Mouse (Mus musculus) left cerebral cortex, adult 2 months (tissue): Measurements from ENCODE around the gene Cep162. TPM values are rescaled to one million over a fixed set of nuclear protein-coding genes. Genes with fewer than 3 reads are reported as not detected.
A peak's percentile ranks its signal among the peaks of the same experiment; 100 is the strongest.

Experiments
- DNase-seq, 2 experiments: peaks; one replicate each; pipeline ENCODE4 v3.0.0; 2021 to 2022; ENCODE audit warnings: low spot score in 2 of 2, mixed read lengths in 1 of 2; ENCODE audit errors: extremely low spot score in 1 of 2
- H3K27ac ChIP-seq: fragments of 200-600 bp; 2 replicates; pipeline ENCODE4 v1.8.1; 2022
- H3K4me3 ChIP-seq: fragments of 200-600 bp; 2 replicates; pipeline ENCODE4 v1.8.1; 2022
- CTCF ChIP-seq: fragments of 200-600 bp; IDR thresholded peaks from 2 replicates; pipeline ENCODE4 v1.8.1; 2022; ENCODE audit warnings: antibody characterized with exemption, mild to moderate bottlenecking, moderate library complexity
- intact Hi-C: fragments of 180-260 bp; cut with DNase I; formaldehyde crosslinking; loops from one replicate; pipeline ENCODE4 v1.15.1; 2025
- long read RNA-seq, 2 experiments: library from polyadenylated mRNA; stranded (forward); transcript quantifications; one replicate each; pipeline ENCODE4 v2.0.0; 2021; ENCODE audit warnings: borderline mapping rate in 2 of 2
- total RNA-seq, 2 experiments: library from RNA; stranded (reverse); gene quantifications; 2 replicates each; pipeline ENCODE4 v1.2.3; 2021

Cep162 gene
- total RNA-seq: 10 to 100 TPM; 10.0 to 10.1 TPM
- long read RNA-seq, experiment 1, full-length matches to known transcripts: 1 of 7 reads
- long read RNA-seq, experiment 1, partial matches to known transcripts: 2 of 7 reads
- long read RNA-seq, experiment 1, other reads (novel, unspliced or antisense): 4 of 7 reads
- long read RNA-seq, experiment 2, full-length matches to known transcripts: 2 of 5 reads
- long read RNA-seq, experiment 2, partial matches to known transcripts: 0 of 5 reads
- long read RNA-seq, experiment 2, other reads (novel, unspliced or antisense): 3 of 5 reads

GRCm38 (mm10) chr9:87254903-87255695, at the start of gene Cep162:
TSS of gene Cep162 (minus strand) at chr9:87255536.
- H3K4me3 ChIP-seq: peak within 1 kb of the TSS; percentile 67
- intact Hi-C loops: no loop called here

GRCm38 (mm10) chr9:87303196-87303595, 47.9 kb upstream of the Cep162 start:
- no peak overlapping the region for H3K27ac ChIP-seq
- no peak for DNase-seq
- H3K4me3 ChIP-seq: no peak overlapping the region
- intact Hi-C loops: no loop called here
- no peak for TF ChIP-seq CTCF

More at GRCm38 (mm10) chr9:87254903-87255695, at the start of gene Cep162:
- peak; percentile 88 for DNase-seq
- peak within 1 kb of the TSS; percentile 99 for H3K27ac ChIP-seq
- no peak for TF ChIP-seq CTCF

GRCm38 (mm10) chr9:87298900-87299299, 43.6 kb upstream of the Cep162 start:
- Histone ChIP-seq H3K27ac (no peak overlapping the region), H3K4me3 (no peak overlapping the region)
- intact Hi-C loops: no loop called here
- TF ChIP-seq CTCF: no peak
- DNase-seq: no peak

GRCm38 (mm10) chr9:87297522-87297921, 42.2 kb upstream of the Cep162 start:
- no peak for TF ChIP-seq CTCF
- Histone ChIP-seq H3K27ac (no peak overlapping the region), H3K4me3 (no peak overlapping the region)
- no peak for DNase-seq
- intact Hi-C loops: no loop called here

GRCm38 (mm10) chr9:87255696-87256030, 327 bp upstream of the Cep162 start:
- peak; percentile 73 for TF ChIP-seq CTCF
- Histone ChIP-seq H3K27ac (peak overlapping the region; percentile 99), H3K4me3 (peak overlapping the region; percentile 67)
- no peak for DNase-seq
- intact Hi-C loops: no loop called here

GRCm38 (mm10) chr9:87248118-87248517, 7.2 kb downstream of the Cep162 start:
- intact Hi-C loops: loop anchor here (1.0 to 5.0 kb wide), 2 partner anchors 151 to 221 kb away; no protein-coding TSS in a partner anchor
- TF ChIP-seq CTCF: peak; percentile 72
- DNase-seq: no peak
- H3K4me3 ChIP-seq: no peak overlapping the region
- H3K27ac ChIP-seq: no peak overlapping the region

GRCm38 (mm10) chr9:87247678-87248077, 7.7 kb downstream of the Cep162 start:
- Histone ChIP-seq H3K4me3 (no peak overlapping the region), H3K27ac (no peak overlapping the region)
- no peak for DNase-seq
- no peak for TF ChIP-seq CTCF
- intact Hi-C loops: loop anchor here (1.0 to 5.0 kb wide), 2 partner anchors 150 to 220 kb away; no protein-coding TSS in a partner anchor

- intact Hi-C loops: loop anchor here (10.0 kb wide), 1 partner anchor 118 kb away; no protein-coding TSS in a partner anchor
- no peak for DNase-seq
- Histone ChIP-seq H3K4me3 (no peak overlapping the region), H3K27ac (no peak overlapping the region)
- no peak for TF ChIP-seq CTCF
Measured at GRCm38 (mm10) chr9:87213204-87213603, 42.1 kb downstream of the Cep162 start.

GRCm38 (mm10) chr9:87210830-87211339, 44.5 kb downstream of the Cep162 start:
- TF ChIP-seq CTCF: no peak
- intact Hi-C loops: loop anchor here (10.0 kb wide), 1 partner anchor 116 kb away; no protein-coding TSS in a partner anchor
- H3K27ac ChIP-seq: no peak overlapping the region
- H3K4me3 ChIP-seq: no peak overlapping the region
- no peak for DNase-seq

- Histone ChIP-seq H3K27ac (no peak overlapping the region), H3K4me3 (no peak overlapping the region)
- no peak for TF ChIP-seq CTCF
- intact Hi-C loops: no loop called here
- no peak for DNase-seq
Measured at GRCm38 (mm10) chr9:87202431-87202830, 52.9 kb downstream of the Cep162 start.

- intact Hi-C loops: no loop called here
- no peak for TF ChIP-seq CTCF
Measured at GRCm38 (mm10) chr9:87200919-87201318, 54.4 kb downstream of the Cep162 start.

GRCm38 (mm10) chr9:87200426-87200825, 54.9 kb downstream of the Cep162 start:
- Histone ChIP-seq H3K27ac (no peak overlapping the region), H3K4me3 (no peak overlapping the region)
- intact Hi-C loops: no loop called here
- no peak for TF ChIP-seq CTCF
- no peak for DNase-seq

More at GRCm38 (mm10) chr9:87200919-87201318, 54.4 kb downstream of the Cep162 start:
- DNase-seq: no peak
- Histone ChIP-seq H3K27ac (no peak overlapping the region), H3K4me3 (no peak overlapping the region)
